Mouse (Mus musculus) hematopoietic multipotent progenitor cell, adult 10-12 weeks (in vitro differentiated cells): Measurements from ENCODE around the gene Csnk2a1. TPM values are rescaled to one million over a fixed set of nuclear protein-coding genes. Genes with fewer than 3 reads are reported as not detected.

Source experiments
- polyA plus RNA-seq: library from polyadenylated mRNA; stranded (reverse); fragments of >175 nt; gene quantifications from 2 replicates; pipeline ENCODE4 v1.2.3, GENCODE M21; 2012; ENCODE audit warnings: low replicate concordance

Csnk2a1 gene
- 10.1 and 21.5 TPM in 2 replicates for polyA plus RNA-seq

GRCm38 (mm10) chr2:152226248-152227050 is at the start of gene Csnk2a1:
TSS of gene Csnk2a1 (plus strand) at chr2:152226839.

GRCm38 (mm10) chr2:152293727-152294475 is 67.3 kb downstream of the Csnk2a1 start, which contains the start of gene Tbc1d20:
TSS of gene Tbc1d20 (plus strand) at chr2:152293828.

Other genes starting within 250 kb of the Csnk2a1 start
- 14.9 and 25.3 TPM in 2 replicates for gene Fam110a, start 246.6 kb upstream of the Csnk2a1 start, polyA plus RNA-seq
- gene Slc52a3, start 230.3 kb upstream of the Csnk2a1 start, polyA plus RNA-seq: 1.5 and 2.6 TPM in 2 replicates
- gene Scrt2, start 145.3 kb upstream of the Csnk2a1 start, polyA plus RNA-seq: 0.04 TPM in 1 of 2 replicates, not detected in the other
- gene Srxn1, start 121.3 kb upstream of the Csnk2a1 start, polyA plus RNA-seq: 2.1 and 5.7 TPM in 2 replicates
- gene Tcf15, start 83.3 kb upstream of the Csnk2a1 start, polyA plus RNA-seq: 0.12 and 0.14 TPM in 2 replicates
- gene Tbc1d20, start 67.0 kb downstream of the Csnk2a1 start, polyA plus RNA-seq: 26.7 and 28.4 TPM in 2 replicates
- 241 and 403 TPM in 2 replicates for gene Rbck1, start 105.8 kb downstream of the Csnk2a1 start, polyA plus RNA-seq
- 2.7 and 3.6 TPM in 2 replicates for gene Trib3, start 117.2 kb downstream of the Csnk2a1 start, polyA plus RNA-seq
- gene Nrsn2, start 149.8 kb downstream of the Csnk2a1 start, polyA plus RNA-seq: not detected in 2 replicates
- gene Sox12, start 171.2 kb downstream of the Csnk2a1 start, polyA plus RNA-seq: 9.1 and 13.9 TPM in 2 replicates
- 3.1 and 3.7 TPM in 2 replicates for gene Zcchc3, start 188.2 kb downstream of the Csnk2a1 start, polyA plus RNA-seq
- not detected in 2 replicates for gene 6820408C15Rik, start 188.7 kb downstream of the Csnk2a1 start, polyA plus RNA-seq
- not detected in 2 replicates for gene Defb23, start 237.8 kb downstream of the Csnk2a1 start, polyA plus RNA-seq